In genomic region chr16:92412888-92413287, GRCm38 (mm10) we compare ENCODE assay signal across 11 mouse cellular contexts. TPM values are rescaled to one million over a fixed set of nuclear protein-coding genes. Genes with fewer than 3 reads are reported as not detected.
DNase-seq lines count a peak whose midpoint lies in the region; ATAC-seq lines count a peak whose summit lies in the region.
"Had no signal": no experiment of that assay in that cellular context is flagged by ENCODE, and none has a peak within 500 bp of the region (broad histone marks: within the 10 kb centered on the region; RNA-seq: fewer than 3 reads in every experiment).

No protein-coding gene starts in this region.

- peak overlapping the region; percentile 0; the same call in 1 of the 2 replicates for H3K9ac ChIP-seq in forebrain, embryonic 11.5 days (ENCODE audit: low read length)
- no peak overlapping the region for H3K9ac ChIP-seq in forebrain, embryonic 15.5 days (replicated peaks)
- H3K9ac ChIP-seq in forebrain, embryonic 13.5 days: 0 out of 2 replicates have a peak overlapping the region, but pooled peaks have one; percentile 34
- no peak overlapping the region for H3K9ac ChIP-seq in liver, embryonic 16.5 days (ENCODE audit: low read depth, low read length)

- 17% methylated on average over 7 of the region's 7 CpGs for WGBS in forebrain, embryonic 11.5 days
- 15% methylated on average over 7 of the region's 7 CpGs for WGBS in forebrain, embryonic 15.5 days
- WGBS in forebrain, embryonic 13.5 days: 18% methylated on average over 7 of the region's 7 CpGs
- WGBS in liver, embryonic 16.5 days (ENCODE audit: insufficient replicate concordance): 38% methylated on average over 7 of the region's 7 CpGs

- peaks cover 9% of the 10 kb centered on the region for H3K4me1 ChIP-seq in forebrain, embryonic 11.5 days (replicated peaks; ENCODE audit: control insufficient read depth, insufficient read depth, low read length)
- peaks cover 10% of the 10 kb centered on the region for H3K4me1 ChIP-seq in forebrain, embryonic 15.5 days
- peaks cover 17% of the 10 kb centered on the region for H3K4me1 ChIP-seq in forebrain, embryonic 13.5 days
- H3K4me1 ChIP-seq in liver, embryonic 16.5 days (ENCODE audit: control insufficient read depth, low read depth, low read length): peaks cover 3% of the 10 kb centered on the region; the same call in 1 of the 2 replicates

- no peak overlapping the region for H3K4me2 ChIP-seq in forebrain, embryonic 11.5 days (ENCODE audit: low read depth, low read length, severe bottlenecking)
- H3K4me2 ChIP-seq in forebrain, embryonic 15.5 days (replicated peaks): no peak overlapping the region
- no peak overlapping the region for H3K4me2 ChIP-seq in forebrain, embryonic 13.5 days
- H3K4me2 ChIP-seq in liver, embryonic 16.5 days (ENCODE audit: low read depth, low read length): no peak overlapping the region

- no peaks in the 10 kb centered on the region for H3K36me3 ChIP-seq in forebrain, embryonic 11.5 days (ENCODE audit: control insufficient read depth, insufficient read depth, low read length)
- no peaks in the 10 kb centered on the region for H3K36me3 ChIP-seq in forebrain, embryonic 15.5 days
- H3K36me3 ChIP-seq in forebrain, embryonic 13.5 days (ENCODE audit: poor library complexity, severe bottlenecking): no peaks in the 10 kb centered on the region
- H3K36me3 ChIP-seq in liver, embryonic 16.5 days (ENCODE audit: control insufficient read depth, insufficient read depth): no peaks in the 10 kb centered on the region

- H3K27ac ChIP-seq in forebrain, embryonic 11.5 days (ENCODE audit: low read depth, low read length): peak overlapping the region; percentile 46; the same call in 1 of the 2 replicates
- H3K27ac ChIP-seq in forebrain, embryonic 15.5 days (replicated peaks): no peak overlapping the region
- 0 out of 2 replicates have a peak overlapping the region, but pooled peaks have one; percentile 19 for H3K27ac ChIP-seq in forebrain, embryonic 13.5 days
- H3K27ac ChIP-seq in liver, embryonic 16.5 days (ENCODE audit: low read length): peak overlapping the region; percentile 38; the same call in 1 of the 2 replicates

- ATAC-seq in forebrain, embryonic 11.5 days (replicated peaks; ENCODE audit: low FRiP score): no peak
- no peak for ATAC-seq in forebrain, embryonic 15.5 days (replicated peaks)
- peak; percentile 41; the same call in 1 of the 2 replicates for ATAC-seq in forebrain, embryonic 13.5 days
- no peak for ATAC-seq in liver, embryonic 16.5 days (ENCODE audit: low read depth)

- DNase-seq in forebrain, embryonic 11.5 days (ENCODE audit: low spot score): no peak
- peak; percentile 38 for DNase-seq in kidney, postnatal 10 days
- no peak for DNase-seq in kidney, adult 9 months
- no peak for DNase-seq in spleen, adult 18-20 months
- no peak for DNase-seq in urinary bladder, adult 2 months (ENCODE audit: low spot score)
- DNase-seq: adrenal gland, postnatal 25 days; cerebellum, adult 9-11 months; kidney, adult 11 months had no signal

- no peaks in the 10 kb centered on the region for H3K27me3 ChIP-seq in forebrain, embryonic 11.5 days (ENCODE audit: control insufficient read depth, insufficient read depth, low read length)
- H3K27me3 ChIP-seq in forebrain, embryonic 15.5 days: no peaks in the 10 kb centered on the region
- no peaks in the 10 kb centered on the region for H3K27me3 ChIP-seq in forebrain, embryonic 13.5 days
- H3K27me3 ChIP-seq in liver, embryonic 16.5 days (ENCODE audit: control insufficient read depth, insufficient read depth, low read depth, low read length): no peaks in the 10 kb centered on the region

- no peak overlapping the region for H3K4me3 ChIP-seq in forebrain, embryonic 11.5 days (ENCODE audit: low read depth, low read length)
- no peak overlapping the region for H3K4me3 ChIP-seq in forebrain, embryonic 15.5 days
- no peak overlapping the region for H3K4me3 ChIP-seq in forebrain, embryonic 13.5 days
- H3K4me3 ChIP-seq in liver, embryonic 16.5 days (ENCODE audit: low read depth, low read length): no peak overlapping the region

- H3K9me3 ChIP-seq in forebrain, embryonic 11.5 days (ENCODE audit: control insufficient read depth, low read length): no peaks in the 10 kb centered on the region
- H3K9me3 ChIP-seq in forebrain, embryonic 15.5 days: no peaks in the 10 kb centered on the region
- no peaks in the 10 kb centered on the region for H3K9me3 ChIP-seq in forebrain, embryonic 13.5 days (replicated peaks)
- H3K9me3 ChIP-seq in liver, embryonic 16.5 days (replicated peaks; ENCODE audit: control insufficient read depth, low read length): no peaks in the 10 kb centered on the region

RNA-seq across cellular contexts. Expression of gene Kcne1, which starts 53.6 kb away (rescaled TPM):
- polyA plus RNA-seq in forebrain, embryonic 11.5 days (2014; fragmentation: Nextera tagmentation; extraction: Ambion mirVana): 0.29 TPM in 1 of 2 replicates, not detected in the other
- 0.33 TPM in 1 of 2 replicates, not detected in the other for polyA plus RNA-seq in forebrain, embryonic 15.5 days (2015; fragmentation: Nextera tagmentation; extraction: Ambion mirVana)
- not detected in 2 replicates for polyA plus RNA-seq in forebrain, embryonic 13.5 days (2015; fragmentation: Nextera tagmentation; extraction: Ambion mirVana)
- polyA plus RNA-seq in liver, embryonic 16.5 days (2015; fragmentation: Nextera tagmentation; extraction: Ambion mirVana): not detected in 2 replicates
- 9.8 and 10.2 TPM in 2 replicates for polyA plus RNA-seq in urinary bladder, adult 2 months (2012; rRNA removed)

RNA-seq across cellular contexts. Expression of gene Rcan1, which starts 57.8 kb away (rescaled TPM):
- polyA plus RNA-seq in forebrain, embryonic 11.5 days (2014; fragmentation: Nextera tagmentation; extraction: Ambion mirVana): 37.4 and 46.9 TPM in 2 replicates
- 49.8 and 52.8 TPM in 2 replicates for polyA plus RNA-seq in forebrain, embryonic 15.5 days (2015; fragmentation: Nextera tagmentation; extraction: Ambion mirVana)
- polyA plus RNA-seq in forebrain, embryonic 13.5 days (2015; fragmentation: Nextera tagmentation; extraction: Ambion mirVana): 34.3 and 36.5 TPM in 2 replicates
- 7.4 and 7.5 TPM in 2 replicates for polyA plus RNA-seq in liver, embryonic 16.5 days (2015; fragmentation: Nextera tagmentation; extraction: Ambion mirVana)
- polyA plus RNA-seq in urinary bladder, adult 2 months (2012; rRNA removed): 24.9 and 26.4 TPM in 2 replicates

Comparison
In these comparisons a context has a peak if more than half of its experiments do, and no peak if none do; other contexts are left out.
1. H3K9ac ChIP-seq: peak in forebrain, embryonic 11.5 days (single experiment) and forebrain, embryonic 13.5 days (single experiment); none in forebrain, embryonic 15.5 days (single experiment) and liver, embryonic 16.5 days (single experiment).